Mouse (Mus musculus) liver, embryonic 14 days (tissue): Measurements from ENCODE around the gene Sprn. TPM values are rescaled to one million over a fixed set of nuclear protein-coding genes. Genes with fewer than 3 reads are reported as not detected.

Experiments
- polyA plus RNA-seq: library from polyadenylated mRNA; depleted of rRNA; stranded (reverse); fragments of >200 nt; gene quantifications from 2 replicates; pipeline ENCODE4 v1.2.3, GENCODE M21; 2012; rRNA removed

Sprn gene
- polyA plus RNA-seq: 0.01 TPM in 2 replicates

GRCm38 (mm10) chr7:140154218-140154927 is at the start of gene Sprn:
TSS of gene Sprn (minus strand) at chr7:140154877.

GRCm38 (mm10) chr7:140172936-140173335 is 18.3 kb upstream of the Sprn start, which contains the start of gene Olfr523:
TSS of gene Olfr523 (plus strand) at chr7:140173217.

GRCm38 (mm10) chr7:140164664-140165063 is 10.0 kb upstream of the Sprn start, which contains the start of gene Olfr522:
TSS of gene Olfr522 (minus strand) at chr7:140164764.

GRCm38 (mm10) chr7:140137135-140138020 is 17.3 kb downstream of the Sprn start, which contains the start of gene Mtg1:
TSS of gene Mtg1 (plus strand) at chr7:140137564.

GRCm38 (mm10) chr7:140116329-140117054 is 38.2 kb downstream of the Sprn start, which contains the start of gene Echs1:
TSS of gene Echs1 (minus strand) at chr7:140116476.

GRCm38 (mm10) chr7:140115583-140116328 is 38.9 kb downstream of the Sprn start, which contains the start of gene Paox:
TSS of gene Paox (plus strand) at chr7:140115799.

GRCm38 (mm10) chr7:140101993-140102860 is 52.5 kb downstream of the Sprn start, which contains the start of gene Fuom:
TSS of gene Fuom (minus strand) at chr7:140102441.

Other genes starting within 250 kb of the Sprn start
- gene Utf1, start 211.1 kb downstream of the Sprn start, polyA plus RNA-seq: not detected in 2 replicates
- 0.03 TPM in 1 of 2 replicates, not detected in the other for gene 6430531B16Rik, start 176.1 kb downstream of the Sprn start, polyA plus RNA-seq
- 0.55 and 1.0 TPM in 2 replicates for gene Adam8, start 162.3 kb downstream of the Sprn start, polyA plus RNA-seq
- gene Zfp511, start 118.5 kb downstream of the Sprn start, polyA plus RNA-seq: 23.6 and 26.6 TPM in 2 replicates
- 17.6 and 20.5 TPM in 2 replicates for gene Tubgcp2, start 118.2 kb downstream of the Sprn start, polyA plus RNA-seq
- gene Msx3, start 105.8 kb downstream of the Sprn start, polyA plus RNA-seq: not detected in 2 replicates
- 0.02 and 0.03 TPM in 2 replicates for gene Caly, start 72.3 kb downstream of the Sprn start, polyA plus RNA-seq
- 0.25 and 0.39 TPM in 2 replicates for gene Prap1, start 61.5 kb downstream of the Sprn start, polyA plus RNA-seq
- gene Fuom, start 52.4 kb downstream of the Sprn start, polyA plus RNA-seq: 5.6 and 7.5 TPM in 2 replicates
- gene Paox, start 39.1 kb downstream of the Sprn start, polyA plus RNA-seq: 3.8 and 5.0 TPM in 2 replicates
- 42.5 and 51.9 TPM in 2 replicates for gene Echs1, start 38.4 kb downstream of the Sprn start, polyA plus RNA-seq
- gene Mtg1, start 17.3 kb downstream of the Sprn start, polyA plus RNA-seq: 15.6 and 15.9 TPM in 2 replicates
- not detected in 2 replicates for gene Olfr522, start 9.9 kb upstream of the Sprn start, polyA plus RNA-seq
- gene Olfr523, start 18.3 kb upstream of the Sprn start, polyA plus RNA-seq: not detected in 2 replicates
- not detected in 2 replicates for gene Olfr524, start 51.1 kb upstream of the Sprn start, polyA plus RNA-seq
- 0.05 and 0.07 TPM in 2 replicates for gene Cd163l1, start 63.4 kb upstream of the Sprn start, polyA plus RNA-seq
- gene 5830411N06Rik, start 92.4 kb upstream of the Sprn start, polyA plus RNA-seq: 0.01 TPM in 1 of 2 replicates, not detected in the other
- gene Olfr525, start 166.0 kb upstream of the Sprn start, polyA plus RNA-seq: not detected in 2 replicates
- not detected in 2 replicates for gene Olfr527, start 179.1 kb upstream of the Sprn start, polyA plus RNA-seq
- not detected in 2 replicates for gene Olfr60, start 206.8 kb upstream of the Sprn start, polyA plus RNA-seq
- not detected in 2 replicates for gene Olfr530, start 221.5 kb upstream of the Sprn start, polyA plus RNA-seq
- gene Olfr531, start 248.0 kb upstream of the Sprn start, polyA plus RNA-seq: not detected in 2 replicates